9 mouse cellular contexts compared by ENCODE assay signal in genomic region chr15:98181856-98182570, GRCm38 (mm10). TPM values are rescaled to one million over a fixed set of nuclear protein-coding genes. Genes with fewer than 3 reads are reported as not detected.
DNase-seq lines count a peak whose midpoint lies in the region; ATAC-seq lines count a peak whose summit lies in the region.
"Had no signal": no experiment of that assay in that cellular context is flagged by ENCODE, and none has a peak within 500 bp of the region (broad histone marks: within the 10 kb centered on the region; RNA-seq: fewer than 3 reads in every experiment).

No protein-coding gene starts in this region.

- H3K4me1 ChIP-seq in heart, embryonic 13.5 days, result peaks cover 17% of the 10 kb centered on the region
- H3K4me1 ChIP-seq in midbrain, embryonic 13.5 days (replicated peaks), result peaks cover 9% of the 10 kb centered on the region
- peaks cover 5% of the 10 kb centered on the region for H3K4me1 ChIP-seq in midbrain, embryonic 16.5 days (ENCODE audit: control insufficient read depth, insufficient read depth, low read length)
- peaks cover 9% of the 10 kb centered on the region for H3K4me1 ChIP-seq in forebrain, embryonic 15.5 days

- no peaks in the 10 kb centered on the region for H3K36me3 ChIP-seq in heart, embryonic 13.5 days
- H3K36me3 ChIP-seq in midbrain, embryonic 13.5 days, result no peaks in the 10 kb centered on the region
- no peaks in the 10 kb centered on the region for H3K36me3 ChIP-seq in midbrain, embryonic 16.5 days (ENCODE audit: control insufficient read depth, insufficient read depth, low read length)
- H3K36me3 ChIP-seq in forebrain, embryonic 15.5 days, result no peaks in the 10 kb centered on the region

- H3K4me2 ChIP-seq in heart, embryonic 13.5 days, result peak overlapping the region; percentile 77
- H3K4me2 ChIP-seq in midbrain, embryonic 13.5 days (replicated peaks), result no peak overlapping the region
- H3K4me2 ChIP-seq in midbrain, embryonic 16.5 days (ENCODE audit: low read length), result no peak overlapping the region
- H3K4me2 ChIP-seq in forebrain, embryonic 15.5 days (replicated peaks), result no peak overlapping the region

- no peak for ATAC-seq in heart, embryonic 13.5 days (ENCODE audit: extremely low read depth, insufficient number of reproducible peaks, low FRiP score, low TSS enrichment)
- ATAC-seq in midbrain, embryonic 13.5 days, result 0 out of 2 replicates have a peak, but pooled peaks have one; percentile 3
- no peak for ATAC-seq in midbrain, embryonic 16.5 days
- 0 out of 2 replicates have a peak, but pooled peaks have one; percentile 6 for ATAC-seq in forebrain, embryonic 15.5 days (replicated peaks)

- H3K9ac ChIP-seq in heart, embryonic 13.5 days, result peak overlapping the region; percentile 20; the same call in 1 of the 2 replicates
- no peak overlapping the region for H3K9ac ChIP-seq in midbrain, embryonic 13.5 days (replicated peaks)
- H3K9ac ChIP-seq in midbrain, embryonic 16.5 days (ENCODE audit: low read depth, low read length), result no peak overlapping the region; the same call in 1 of the 2 replicates
- no peak overlapping the region for H3K9ac ChIP-seq in forebrain, embryonic 15.5 days (replicated peaks)

- H3K9me3 ChIP-seq in heart, embryonic 13.5 days, result no peaks in the 10 kb centered on the region
- H3K9me3 ChIP-seq in midbrain, embryonic 13.5 days, result no peaks in the 10 kb centered on the region
- no peaks in the 10 kb centered on the region for H3K9me3 ChIP-seq in midbrain, embryonic 16.5 days (replicated peaks; ENCODE audit: control insufficient read depth, low read length, poor library complexity, severe bottlenecking)
- H3K9me3 ChIP-seq in forebrain, embryonic 15.5 days, result no peaks in the 10 kb centered on the region

- H3K4me3 ChIP-seq in heart, embryonic 13.5 days, result peak overlapping the region; percentile 54; the same call in 1 of the 2 replicates
- no peak overlapping the region for H3K4me3 ChIP-seq in midbrain, embryonic 13.5 days (replicated peaks)
- no peak overlapping the region for H3K4me3 ChIP-seq in midbrain, embryonic 16.5 days (ENCODE audit: low read depth, low read length)
- H3K4me3 ChIP-seq in forebrain, embryonic 15.5 days, result no peak overlapping the region

- H3K27ac ChIP-seq in heart, embryonic 13.5 days (replicated peaks), result peak overlapping the region; percentile 13; the same call in 1 of the 2 replicates
- H3K27ac ChIP-seq in midbrain, embryonic 13.5 days, result no peak overlapping the region
- no peak overlapping the region for H3K27ac ChIP-seq in midbrain, embryonic 16.5 days (ENCODE audit: low read length)
- H3K27ac ChIP-seq in forebrain, embryonic 15.5 days (replicated peaks), result no peak overlapping the region

- 0 out of 2 replicates have a peak, but pooled peaks cover 8% of the 10 kb centered on the region for H3K27me3 ChIP-seq in heart, embryonic 13.5 days (replicated peaks)
- peaks cover 16% of the 10 kb centered on the region; the same call in 1 of the 2 replicates for H3K27me3 ChIP-seq in midbrain, embryonic 13.5 days
- peaks cover 4% of the 10 kb centered on the region; the same call in 1 of the 2 replicates for H3K27me3 ChIP-seq in midbrain, embryonic 16.5 days (ENCODE audit: control insufficient read depth, insufficient read depth, low read depth, low read length)
- H3K27me3 ChIP-seq in forebrain, embryonic 15.5 days, result no peaks in the 10 kb centered on the region

- WGBS in heart, embryonic 13.5 days, result 53% methylated on average over 12 of the region's 12 CpGs
- WGBS in midbrain, embryonic 13.5 days, result 77% methylated on average over 12 of the region's 12 CpGs
- 72% methylated on average over 12 of the region's 12 CpGs for WGBS in midbrain, embryonic 16.5 days
- WGBS in forebrain, embryonic 15.5 days, result 74% methylated on average over 12 of the region's 12 CpGs

- DNase-seq in heart, adult 9 months (ENCODE audit: low spot score in 2 of 2), result no peak
- DNase-seq in skeletal muscle tissue, adult 2 months (ENCODE audit: low read depth, low spot score), result peak; percentile 12
- DNase-seq in thymus, postnatal 14 days, result no peak

RNA-seq across cellular contexts. Expression of gene Olfr288, which starts 13.3 kb away (rescaled TPM):
- polyA plus RNA-seq in heart, embryonic 13.5 days (2015; fragmentation: Nextera tagmentation; extraction: Ambion mirVana), result not detected in 2 replicates
- not detected in 2 replicates for polyA plus RNA-seq in midbrain, embryonic 13.5 days (2015; fragmentation: Nextera tagmentation; extraction: Ambion mirVana)
- not detected in 2 replicates for polyA plus RNA-seq in midbrain, embryonic 16.5 days (2015; fragmentation: Nextera tagmentation; extraction: Ambion mirVana)
- polyA plus RNA-seq in forebrain, embryonic 15.5 days (2015; fragmentation: Nextera tagmentation; extraction: Ambion mirVana), result not detected in 2 replicates
- polyA plus RNA-seq: embryonic facial prominence, embryonic 11.5 days; thymus, adult 2 months had no signal

RNA-seq across cellular contexts. Expression of gene Ccdc184, which starts 15.1 kb away (rescaled TPM):
- 1.1 and 1.4 TPM in 2 replicates for polyA plus RNA-seq in heart, embryonic 13.5 days (2015; fragmentation: Nextera tagmentation; extraction: Ambion mirVana)
- 55.4 and 60.4 TPM in 2 replicates for polyA plus RNA-seq in midbrain, embryonic 13.5 days (2015; fragmentation: Nextera tagmentation; extraction: Ambion mirVana)
- 118 and 146 TPM in 2 replicates for polyA plus RNA-seq in midbrain, embryonic 16.5 days (2015; fragmentation: Nextera tagmentation; extraction: Ambion mirVana)
- polyA plus RNA-seq in forebrain, embryonic 15.5 days (2015; fragmentation: Nextera tagmentation; extraction: Ambion mirVana), result 31.2 and 39.1 TPM in 2 replicates

RNA-seq across cellular contexts. Expression of gene Asb8, which starts 16.6 kb away (rescaled TPM):
- 76.5 and 86.6 TPM in 2 replicates for polyA plus RNA-seq in heart, embryonic 13.5 days (2015; fragmentation: Nextera tagmentation; extraction: Ambion mirVana)
- 54.4 and 54.9 TPM in 2 replicates for polyA plus RNA-seq in midbrain, embryonic 13.5 days (2015; fragmentation: Nextera tagmentation; extraction: Ambion mirVana)
- 60.2 and 63.5 TPM in 2 replicates for polyA plus RNA-seq in midbrain, embryonic 16.5 days (2015; fragmentation: Nextera tagmentation; extraction: Ambion mirVana)
- polyA plus RNA-seq in forebrain, embryonic 15.5 days (2015; fragmentation: Nextera tagmentation; extraction: Ambion mirVana), result 45.0 and 45.1 TPM in 2 replicates

RNA-seq across cellular contexts. Expression of gene Gm44579, which starts 38.8 kb away (rescaled TPM):
- polyA plus RNA-seq in heart, embryonic 13.5 days (2015; fragmentation: Nextera tagmentation; extraction: Ambion mirVana), result not detected in 2 replicates
- polyA plus RNA-seq in midbrain, embryonic 13.5 days (2015; fragmentation: Nextera tagmentation; extraction: Ambion mirVana), result not detected in 2 replicates
- polyA plus RNA-seq in midbrain, embryonic 16.5 days (2015; fragmentation: Nextera tagmentation; extraction: Ambion mirVana), result not detected in 2 replicates
- not detected in 2 replicates for polyA plus RNA-seq in forebrain, embryonic 15.5 days (2015; fragmentation: Nextera tagmentation; extraction: Ambion mirVana)
- polyA plus RNA-seq: embryonic facial prominence, embryonic 11.5 days; thymus, adult 2 months had no signal

RNA-seq across cellular contexts. Expression of gene Olfr287, which starts 38.8 kb away (rescaled TPM):
- polyA plus RNA-seq in heart, embryonic 13.5 days (2015; fragmentation: Nextera tagmentation; extraction: Ambion mirVana), result not detected in 2 replicates
- 0.14 TPM in 1 of 2 replicates, not detected in the other for polyA plus RNA-seq in midbrain, embryonic 13.5 days (2015; fragmentation: Nextera tagmentation; extraction: Ambion mirVana)
- polyA plus RNA-seq in midbrain, embryonic 16.5 days (2015; fragmentation: Nextera tagmentation; extraction: Ambion mirVana), result 0.16 and 0.20 TPM in 2 replicates
- polyA plus RNA-seq in forebrain, embryonic 15.5 days (2015; fragmentation: Nextera tagmentation; extraction: Ambion mirVana), result not detected in 2 replicates
- polyA plus RNA-seq: embryonic facial prominence, embryonic 11.5 days had no signal

Comparison
In these comparisons a context has a peak if more than half of its experiments do, and no peak if none do; other contexts are left out.
1. ATAC-seq: peak in midbrain, embryonic 13.5 days (single experiment) and forebrain, embryonic 15.5 days (single experiment); none in heart, embryonic 13.5 days (single experiment) and midbrain, embryonic 16.5 days (single experiment).
2. RNA of gene Ccdc184, which starts 15.1 kb away (polyA plus RNA-seq): 118 to 146 TPM in midbrain, embryonic 16.5 days, 55.4 to 60.4 TPM in midbrain, embryonic 13.5 days and 31.2 to 39.1 TPM in forebrain, embryonic 15.5 days; 1.1 to 1.4 TPM in heart, embryonic 13.5 days; every median in the first group is over 10 times any median in the second.